Comparison of ENCODE assay signal across 10 mouse cellular contexts in the genomic region with DNA sequence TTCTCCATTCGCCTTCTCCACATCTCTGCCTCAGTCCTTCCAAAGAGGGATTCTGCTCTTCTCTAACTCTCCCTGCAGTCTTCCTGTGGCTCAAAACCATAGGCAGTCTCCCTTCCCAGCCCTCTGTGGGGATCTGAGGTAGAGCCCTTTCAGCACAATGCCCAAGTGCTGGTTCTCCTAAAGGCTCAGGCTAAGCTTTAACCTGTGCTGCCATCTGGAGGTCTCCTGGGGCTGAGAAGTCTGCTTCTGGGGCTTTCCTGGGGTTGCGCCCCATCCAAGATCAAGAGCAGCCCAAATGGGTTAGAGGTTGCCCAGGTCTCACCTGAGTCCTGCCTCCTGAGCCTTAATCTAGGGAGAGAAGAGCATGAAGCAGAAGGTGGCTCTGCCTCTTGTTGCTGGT. TPM values are rescaled to one million over a fixed set of nuclear protein-coding genes. Genes with fewer than 3 reads are reported as not detected.
DNase-seq lines count a peak whose midpoint lies in the region; ATAC-seq lines count a peak whose summit lies in the region.
"Had no signal": no experiment of that assay in that cellular context is flagged by ENCODE, and none has a peak within 500 bp of the region (broad histone marks: within the 10 kb centered on the region; RNA-seq: fewer than 3 reads in every experiment).

No protein-coding gene starts in this region.

- intact Hi-C loops in gastrocnemius, postnatal 14 days (cut with DNase I; ENCODE audit: low total_unique reads) = loop anchor here (5.0 kb wide), 2 partner anchors 64 to 79 kb away; no protein-coding TSS in a partner anchor

- H3K9me3 ChIP-seq in midbrain, embryonic 15.5 days = no peaks in the 10 kb centered on the region
- H3K9me3 ChIP-seq: hindbrain, embryonic 15.5 days; lung, embryonic 15.5 days had no signal

- no peak overlapping the region for H3K9ac ChIP-seq in midbrain, embryonic 15.5 days
- H3K9ac ChIP-seq: hindbrain, embryonic 15.5 days; lung, embryonic 15.5 days had no signal

- H3K27me3 ChIP-seq in midbrain, embryonic 15.5 days (replicated peaks) = no peaks in the 10 kb centered on the region
- H3K27me3 ChIP-seq: hindbrain, embryonic 15.5 days; lung, embryonic 15.5 days had no signal

- H3K27ac ChIP-seq in midbrain, embryonic 15.5 days = no peak overlapping the region
- H3K27ac ChIP-seq: hindbrain, embryonic 15.5 days; lung, embryonic 15.5 days had no signal

- peak; percentile 35 for DNase-seq in gastrocnemius, postnatal 14 days
- no peak for DNase-seq in gastrocnemius, postnatal 25 days
- DNase-seq in right cerebral cortex, postnatal 14 days = peak; percentile 34
- no peak for DNase-seq in right cerebral cortex, postnatal 36 days (ENCODE audit: low spot score in 2 of 2)
- peak; percentile 38 to 43 for DNase-seq in lung, adult 18-20 months
- DNase-seq in thymus, postnatal 0 days (ENCODE audit: low spot score) = no peak

- H3K36me3 ChIP-seq in midbrain, embryonic 15.5 days (replicated peaks) = no peaks in the 10 kb centered on the region
- H3K36me3 ChIP-seq: hindbrain, embryonic 15.5 days; lung, embryonic 15.5 days had no signal

- 92% methylated on average over 2 of the region's 2 CpGs for WGBS in midbrain, embryonic 15.5 days

- no peak overlapping the region for H3K4me2 ChIP-seq in midbrain, embryonic 15.5 days
- H3K4me2 ChIP-seq: hindbrain, embryonic 15.5 days; lung, embryonic 15.5 days had no signal

- H3K4me1 ChIP-seq in midbrain, embryonic 15.5 days = no peaks in the 10 kb centered on the region
- H3K4me1 ChIP-seq: hindbrain, embryonic 15.5 days had no signal

- no peak overlapping the region for H3K4me3 ChIP-seq in midbrain, embryonic 15.5 days
- H3K4me3 ChIP-seq: hindbrain, embryonic 15.5 days; lung, embryonic 15.5 days had no signal

- ATAC-seq in common myeloid progenitor, adult 5-6 weeks (replicated peaks; ENCODE audit: low read depth, poor library complexity, severe bottlenecking) = peak; percentile 73; the same call in 1 of the 2 replicates
- ATAC-seq in midbrain, embryonic 15.5 days (replicated peaks) = no peak

RNA-seq across cellular contexts. Expression of a gene that starts 32.4 kb away (rescaled TPM):
- 10 to 100 TPM; 33.5 to 45.6 TPM for total RNA-seq in gastrocnemius, postnatal 14 days (2021)
- 10 to 100 TPM; 19.2 to 20.5 TPM for total RNA-seq in gastrocnemius, postnatal 25 days (2021)
- total RNA-seq in common myeloid progenitor, adult 5-6 weeks (2017) = 5.5 and 7.2 TPM in 2 replicates
- polyA plus RNA-seq in thymus, postnatal 0 days (2015; fragmentation: Nextera tagmentation; extraction: Ambion mirVana) = 19.9 and 22.7 TPM in 2 replicates
- polyA plus RNA-seq in midbrain, embryonic 15.5 days (2015; fragmentation: Nextera tagmentation; extraction: Ambion mirVana) = 3.6 and 4.4 TPM in 2 replicates

Comparison
In these comparisons a context has a peak if more than half of its experiments do, and no peak if none do; other contexts are left out.
1. DNase-seq: peak in gastrocnemius, postnatal 14 days (single experiment), right cerebral cortex, postnatal 14 days (single experiment) and lung, adult 18-20 months (2 of 2); none in gastrocnemius, postnatal 25 days (single experiment), right cerebral cortex, postnatal 36 days (0 of 2) and thymus, postnatal 0 days (single experiment).